Mouse (Mus musculus) CD4-positive, CD25-positive, alpha-beta regulatory T cell, adult 2 months (primary cell): ENCODE measurements at regions not wholly inside any gene's neighbourhood (a gene's known extent, or its start where the extent isn't known, plus 50 kb on each side); places are given as distances from the start of the nearest gene placed in this dataset.
"Not testable (repeated sequence)": the region's sequence is repeated elsewhere in the genome, so short reads cannot be mapped to it uniquely, and the experiment has no call there.

Experiments
- DNase-seq: peaks from one replicate; pipeline ENCODE4 v3.0.0-alpha.2; 2012; ENCODE audit warnings: low read depth, low spot score

DNA sequence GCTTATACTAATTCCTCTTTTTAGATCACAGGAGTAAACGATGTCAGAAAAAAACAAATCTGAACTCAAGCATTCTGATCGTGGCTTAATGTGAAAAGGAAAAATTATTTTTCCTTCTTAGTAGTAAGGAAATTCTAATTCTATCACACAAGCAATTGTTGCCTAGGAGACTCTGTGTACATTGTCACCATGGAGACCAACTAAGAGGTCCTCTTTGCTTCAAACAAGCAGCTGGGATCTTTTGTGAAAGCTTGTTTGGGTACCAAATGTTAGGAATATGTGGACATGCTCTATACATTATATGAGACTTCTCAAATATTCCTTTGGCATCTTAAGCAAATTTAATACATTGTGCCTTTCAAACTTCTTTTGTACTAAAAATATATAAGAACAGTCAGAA lies 345.9 kb upstream of the Atp10a start:
- no peak for DNase-seq

DNA sequence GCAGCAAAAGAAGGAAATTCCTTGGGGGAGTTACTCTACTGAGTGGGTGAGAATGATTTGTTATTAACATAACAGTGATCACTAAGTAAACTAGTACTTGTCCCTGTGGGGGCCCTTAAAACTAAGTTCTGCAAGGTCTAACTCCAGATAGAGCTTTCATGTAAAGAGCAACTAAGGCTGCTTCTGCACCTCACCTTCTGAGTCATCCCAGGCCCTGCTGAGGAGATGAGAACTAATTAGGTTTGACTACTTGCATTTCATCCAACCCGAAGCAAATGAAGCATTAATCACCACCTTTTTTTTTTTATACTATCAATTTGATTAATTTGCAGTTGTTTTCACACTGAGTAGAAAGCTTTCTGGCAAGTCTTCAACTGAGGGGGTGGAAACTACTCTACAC lies 333.6 kb upstream of the Atp10a start:
- no peak for DNase-seq

DNA sequence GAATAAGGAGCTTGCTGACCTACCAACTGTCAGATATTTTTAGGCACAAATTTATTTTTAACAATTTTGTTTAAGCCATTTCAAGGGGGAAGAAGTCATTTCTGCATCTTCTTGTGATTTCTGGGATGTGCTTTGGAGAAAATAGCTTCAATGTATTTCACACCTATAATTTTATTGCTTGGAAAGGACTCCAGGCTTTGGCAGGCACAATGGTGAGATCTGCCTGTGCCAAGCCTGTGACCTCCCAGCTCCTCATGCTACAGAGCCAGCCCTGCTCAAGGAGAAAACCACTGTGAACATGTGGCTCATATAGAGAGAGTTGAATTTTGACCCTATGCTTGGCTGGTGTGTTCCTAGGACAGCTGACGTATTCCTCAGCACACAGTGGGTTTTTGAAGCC lies 288.6 kb upstream of the Atp10a start:
- no peak for DNase-seq

DNA sequence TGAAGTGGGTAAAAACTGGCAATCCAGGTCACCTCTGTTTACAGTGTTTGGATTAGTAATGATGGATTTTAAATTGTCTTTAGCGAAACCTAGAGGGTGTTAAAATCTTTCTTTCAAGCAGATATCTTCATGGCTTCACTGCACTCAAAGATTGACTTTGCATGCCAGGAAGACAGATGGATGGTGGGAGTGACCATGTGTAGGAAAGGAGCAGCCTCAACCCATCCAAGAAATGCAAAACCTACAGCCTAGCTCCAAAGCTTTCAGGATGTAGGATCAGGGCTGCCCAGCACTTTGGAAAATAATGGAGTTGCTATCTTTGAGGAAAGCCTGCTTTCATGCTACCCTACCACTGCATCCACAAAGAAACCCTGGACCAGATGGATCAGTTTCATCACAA lies 272.6 kb upstream of the Atp10a start:
- DNase-seq = no peak

DNA sequence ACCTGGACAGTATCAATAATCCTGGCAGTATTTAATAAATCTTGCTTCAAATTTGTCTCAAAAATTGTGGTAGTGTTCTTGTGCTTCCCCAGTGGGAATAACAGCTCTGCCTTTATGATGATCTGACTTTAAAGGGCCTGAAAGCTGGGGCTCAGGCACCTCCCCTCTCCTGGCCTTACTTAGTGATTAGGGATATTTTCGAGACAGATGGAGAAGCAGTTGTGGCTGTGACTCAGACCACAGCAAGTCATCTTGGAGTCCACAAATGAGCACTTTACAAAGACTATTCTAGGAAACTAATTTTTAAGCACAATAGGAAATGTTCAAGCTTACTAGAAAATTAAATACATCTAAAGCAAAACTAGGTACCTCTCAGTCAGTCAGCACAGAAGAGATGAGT lies 267.6 kb upstream of the Atp10a start:
- no peak for DNase-seq

DNA sequence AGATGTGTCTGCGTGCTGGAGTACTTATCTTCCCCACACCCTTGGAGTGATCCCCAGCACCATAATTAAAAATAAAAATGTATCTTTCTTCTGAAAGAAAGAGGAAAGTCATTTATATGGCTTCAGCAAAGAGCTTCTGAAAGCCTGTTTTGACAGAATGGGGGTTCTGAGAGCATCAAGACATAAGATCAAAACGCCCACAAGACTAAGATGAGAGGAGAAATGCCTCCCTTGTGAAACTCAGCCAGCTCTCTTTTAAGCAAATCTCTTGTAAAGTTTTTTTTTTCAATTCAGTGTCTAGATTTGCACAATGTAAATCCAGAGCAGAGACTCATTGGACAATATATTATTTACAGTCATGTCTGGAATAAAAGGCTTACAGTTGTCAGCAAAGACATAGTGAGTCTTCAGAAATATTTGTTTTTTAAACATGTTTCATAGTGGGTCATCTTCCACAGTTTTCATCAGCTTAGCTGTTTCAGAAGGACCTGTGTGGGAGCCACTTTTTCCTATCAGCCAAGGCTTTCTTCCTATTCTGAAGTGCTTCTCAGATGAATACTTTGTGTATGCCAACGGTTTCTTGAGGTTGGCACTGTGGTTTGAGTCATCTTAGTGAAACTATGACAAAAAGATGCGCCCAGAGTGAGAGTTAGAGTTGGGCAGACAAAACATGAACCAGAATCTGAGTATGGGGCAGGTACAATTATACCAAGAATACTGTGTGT lies 263.4 kb upstream of the Atp10a start:
- DNase-seq = peak; percentile 59

DNA sequence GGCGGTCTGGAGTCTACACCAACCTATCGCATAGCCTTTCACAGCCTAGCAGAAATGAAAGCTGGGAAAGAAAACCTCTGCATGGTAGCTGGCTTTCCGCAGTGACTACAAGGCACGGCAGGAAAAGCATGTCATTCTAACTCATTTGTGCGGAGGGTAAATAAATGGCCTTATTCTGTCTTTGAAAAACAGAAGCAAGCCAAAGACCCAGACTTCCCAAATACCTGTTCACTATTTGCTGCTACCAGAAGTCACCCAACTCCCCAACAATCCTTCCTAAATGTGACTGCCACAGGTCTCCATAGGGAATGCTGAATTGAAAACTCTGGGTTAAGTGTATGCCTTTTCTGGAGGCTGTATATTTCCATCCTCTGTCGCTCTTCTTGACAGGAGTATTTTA lies 258.0 kb upstream of the Atp10a start:
- DNase-seq = peak; percentile 15

DNA sequence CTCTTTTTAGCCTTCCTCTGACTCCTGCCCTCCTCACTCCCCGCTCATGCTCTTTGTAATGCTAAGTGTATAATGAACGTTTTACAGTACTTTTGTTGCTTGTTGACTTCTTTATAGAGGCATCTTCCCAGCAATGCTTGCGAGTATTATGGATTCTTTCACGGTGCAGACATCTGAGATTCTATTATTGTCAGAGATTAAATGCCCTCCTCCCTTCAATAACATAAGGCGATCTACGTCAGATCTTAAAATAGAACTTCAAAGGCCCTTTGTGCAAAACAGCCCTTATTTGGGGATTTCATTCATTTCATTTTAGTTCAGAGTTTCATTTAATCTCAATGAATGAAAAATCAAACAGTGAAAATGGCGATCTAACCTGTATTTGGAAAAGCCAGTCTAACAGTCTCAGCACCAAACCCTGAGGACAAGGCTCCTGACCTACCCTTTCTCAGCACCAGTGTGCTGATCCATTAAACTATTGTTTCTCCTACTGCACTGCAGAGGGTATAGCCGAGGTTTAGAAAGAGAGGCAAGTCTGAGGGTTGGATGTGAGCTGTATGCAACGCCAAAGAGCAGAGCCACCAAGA lies 257.3 kb upstream of the Atp10a start:
- no peak for DNase-seq

DNA sequence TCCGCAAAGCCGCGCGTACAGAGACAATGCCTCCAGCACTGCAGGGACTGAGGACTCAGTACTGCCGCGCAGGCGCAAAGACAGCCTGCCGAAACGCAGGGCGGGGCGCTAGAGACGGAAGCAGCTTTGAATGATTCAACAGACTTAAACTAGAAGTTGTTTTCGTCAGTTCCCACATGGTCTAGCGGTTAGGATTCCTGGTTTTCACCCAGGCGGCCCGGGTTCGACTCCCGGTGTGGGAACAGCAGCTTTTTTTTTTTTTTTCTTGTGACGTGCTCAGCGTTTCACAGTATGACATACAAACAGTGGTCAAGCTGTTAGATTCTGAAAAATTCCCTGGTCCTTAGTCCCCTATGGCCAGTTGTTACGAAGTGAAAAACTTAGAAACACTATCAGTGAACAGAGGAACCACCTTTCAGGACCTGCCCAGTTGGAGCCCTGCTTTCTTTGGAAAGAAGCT lies 256.8 kb upstream of the Atp10a start:
- peak; percentile 97 for DNase-seq

DNA sequence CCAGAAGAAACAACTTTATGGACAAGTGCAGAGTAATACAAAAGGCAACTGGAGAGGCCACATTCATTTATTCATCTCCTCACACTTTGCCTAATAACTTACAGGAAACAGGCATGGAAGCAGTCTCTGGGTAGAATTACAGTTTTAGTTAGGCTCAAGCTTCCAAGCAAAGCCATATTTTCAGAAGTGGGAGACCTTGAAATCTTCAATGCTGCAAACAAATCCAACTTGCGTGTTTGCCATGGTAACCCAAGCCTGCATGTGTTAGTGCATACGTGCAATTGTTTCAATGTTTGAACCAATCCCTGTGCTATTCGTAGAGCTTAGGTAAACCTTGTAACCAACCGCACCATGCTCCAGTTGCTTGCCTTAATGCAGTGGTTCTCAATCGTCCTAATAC lies 256.3 kb upstream of the Atp10a start:
- peak; percentile 72 for DNase-seq

DNA sequence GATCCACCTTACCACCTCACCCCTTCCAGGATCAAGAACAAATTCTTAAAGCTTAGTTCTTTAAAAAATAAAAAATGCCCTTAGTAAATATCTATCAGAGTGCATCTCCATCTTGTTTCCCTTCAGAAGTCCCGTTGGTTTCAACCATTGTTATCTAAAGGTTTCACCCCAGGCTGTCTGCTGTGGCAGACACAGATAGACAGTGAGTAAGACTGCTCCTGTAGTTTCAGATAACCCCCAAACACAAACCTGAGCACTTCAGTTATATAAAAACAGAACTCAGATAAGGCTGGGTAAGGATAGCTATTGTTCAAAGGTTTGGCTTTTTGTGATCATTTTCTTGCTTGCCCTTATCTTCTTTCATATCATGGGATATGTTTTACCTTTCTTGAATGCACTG lies 255.4 kb upstream of the Atp10a start:
- DNase-seq = peak; percentile 17

DNA sequence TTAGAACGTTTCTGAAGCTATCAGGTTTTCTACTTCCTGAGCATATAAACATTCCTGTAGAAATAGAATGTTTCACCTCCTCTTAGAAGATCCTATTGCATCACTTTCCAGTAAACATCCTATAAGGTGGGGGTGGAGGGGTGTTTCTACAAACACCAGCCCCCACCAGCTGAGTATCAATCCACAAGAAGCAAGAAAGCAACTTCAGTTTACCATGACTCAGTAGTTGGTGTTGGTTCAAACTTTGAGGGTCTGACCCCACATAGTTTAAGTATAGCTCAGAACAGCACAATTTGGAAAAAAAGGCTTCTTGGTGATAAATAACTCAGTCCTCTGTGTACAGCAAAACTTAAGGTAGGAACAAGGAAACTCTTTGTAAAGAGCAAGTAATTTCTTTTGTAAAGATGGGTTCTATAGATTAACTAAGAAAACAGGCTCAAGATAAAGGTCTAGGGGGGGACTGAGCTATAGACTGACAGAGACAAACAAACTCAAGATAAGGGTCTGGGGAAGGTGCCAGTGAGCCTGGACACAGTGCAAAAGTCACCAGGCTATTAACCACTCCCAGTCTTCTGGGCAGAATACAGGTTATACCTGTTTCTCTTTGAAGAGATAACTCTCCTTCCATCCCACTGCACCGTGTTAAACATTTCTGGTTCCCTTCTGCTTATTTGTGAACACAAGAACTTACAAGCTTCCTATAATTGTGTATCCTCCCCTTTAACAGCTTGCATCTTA lies 218.9 kb upstream of the Atp10a start:
- DNase-seq = no peak

DNA sequence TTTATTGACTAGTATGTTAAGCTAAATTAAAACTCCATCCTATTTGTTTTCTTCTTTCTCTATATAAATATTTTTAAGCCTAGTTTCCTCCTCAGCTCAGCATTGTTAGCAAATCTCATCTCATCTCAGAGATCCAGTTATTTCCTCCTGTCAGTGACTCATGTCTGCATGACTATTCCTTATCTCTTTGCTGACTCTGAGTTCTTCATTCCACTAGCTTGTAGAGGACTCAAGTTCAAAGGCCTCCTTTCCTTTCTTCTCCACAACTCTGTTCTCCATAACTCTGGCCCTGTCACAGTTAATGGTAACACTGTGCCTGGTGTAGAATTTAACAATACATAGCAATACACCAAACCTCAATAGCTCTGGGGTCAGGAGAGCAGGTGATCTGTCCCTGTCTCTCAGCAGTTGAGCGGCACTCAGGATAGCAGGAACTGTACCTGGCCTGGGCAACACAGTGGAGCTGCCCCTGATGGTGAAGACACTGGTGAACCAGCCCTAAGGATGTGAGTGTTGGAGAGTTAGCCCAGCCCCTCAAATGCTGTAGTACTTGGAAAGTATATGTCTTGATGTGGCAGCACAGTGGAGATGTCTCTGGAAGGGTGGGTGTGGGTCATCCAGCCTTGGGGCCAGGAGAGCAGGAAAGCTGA lies 213.3 kb upstream of the Atp10a start:
- DNase-seq = no peak

DNA sequence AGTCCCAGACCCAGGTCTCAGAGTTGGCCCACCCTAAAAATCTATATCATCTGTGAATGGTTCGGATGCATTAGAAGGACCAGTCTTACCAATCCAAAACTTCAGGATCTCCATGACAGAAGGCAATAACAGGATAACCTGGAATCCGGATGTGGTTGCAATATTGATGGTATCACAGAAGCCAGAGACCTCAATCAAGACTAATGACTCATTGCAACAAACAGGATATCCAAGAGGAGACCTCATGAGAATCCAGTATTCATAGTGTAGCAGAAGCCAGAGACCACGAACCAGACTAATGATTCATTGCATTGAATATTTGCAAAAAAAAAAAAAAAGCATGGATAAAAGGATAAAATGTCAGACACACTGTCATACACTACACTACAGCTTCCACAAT lies 212.7 kb upstream of the Atp10a start:
- DNase-seq = no peak

DNA sequence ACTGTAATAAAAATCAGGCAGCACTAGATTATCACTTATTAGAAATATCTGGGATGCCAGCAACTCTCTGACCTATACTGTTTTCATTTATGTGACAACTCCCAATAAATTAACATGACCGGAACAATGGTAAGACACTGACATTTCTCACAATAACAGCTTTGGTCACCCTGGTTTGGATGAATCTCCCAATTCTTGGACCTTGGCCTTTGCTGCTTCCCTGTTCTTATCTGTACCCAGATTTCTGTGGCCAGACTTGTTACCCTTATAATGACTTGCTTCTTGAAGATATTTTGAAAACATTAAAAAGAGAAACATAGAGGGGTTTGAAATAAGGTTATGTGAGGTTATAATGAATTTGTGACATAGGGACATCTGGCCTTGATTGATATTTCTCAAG lies 210.2 kb upstream of the Atp10a start:
- DNase-seq = no peak

DNA sequence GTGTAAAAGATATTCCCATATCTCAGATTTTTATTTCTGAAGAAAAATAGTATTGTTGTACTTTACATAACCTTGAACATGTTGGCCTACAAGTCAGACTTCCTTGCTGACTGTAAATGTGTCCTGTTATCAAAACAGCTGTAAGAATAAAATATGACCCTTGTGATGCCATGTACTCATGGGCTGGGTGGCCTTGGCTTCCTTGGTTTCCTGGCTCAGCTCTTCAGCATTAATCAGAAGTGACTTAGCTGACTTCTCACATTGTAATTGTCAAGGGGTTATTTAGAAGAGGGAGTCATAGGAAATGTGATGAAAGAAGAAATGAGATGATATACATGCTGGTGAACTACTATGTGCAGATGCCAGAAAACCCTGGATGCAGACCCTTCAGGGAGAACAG lies 209.7 kb upstream of the Atp10a start:
- DNase-seq = no peak

DNA sequence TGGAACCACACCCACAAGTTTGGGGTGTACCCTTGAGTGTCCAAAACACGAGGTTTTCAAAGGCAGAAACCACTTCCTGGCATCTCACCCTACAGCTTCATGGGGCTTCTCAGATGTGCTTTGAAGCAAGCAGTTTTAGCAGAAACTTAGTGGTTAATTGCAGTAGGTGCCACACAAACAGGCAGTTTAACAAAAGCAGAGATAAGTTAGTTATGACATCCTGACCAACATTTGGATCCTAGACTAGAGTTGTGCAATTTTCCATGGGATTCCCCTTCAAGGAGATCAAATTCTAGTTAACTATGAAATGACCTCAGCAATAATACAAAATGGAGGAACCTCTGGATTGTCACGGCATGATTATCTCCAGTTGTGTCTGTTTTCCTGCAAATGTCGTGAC lies 207.2 kb upstream of the Atp10a start:
- peak; percentile 77 for DNase-seq

DNA sequence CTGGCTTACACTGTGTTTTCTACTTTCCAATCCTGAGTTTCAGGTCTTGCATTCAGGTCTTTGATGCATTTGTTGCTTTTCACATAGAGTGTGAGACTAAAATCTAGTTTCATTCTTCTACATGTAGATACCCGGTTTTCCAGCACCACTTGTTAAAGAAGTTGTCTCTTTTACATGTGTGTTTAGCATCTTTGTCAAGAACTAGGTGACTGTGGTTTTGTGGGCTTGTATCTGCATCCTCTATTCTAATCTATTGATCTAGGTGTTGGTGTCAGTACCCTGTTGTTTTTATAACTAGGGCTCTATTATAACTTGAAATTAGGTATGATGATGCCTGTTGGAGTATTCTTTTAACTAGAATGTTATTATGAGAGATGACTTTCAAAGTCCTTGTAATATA lies 204.0 kb upstream of the Atp10a start:
- peak; percentile 59 for DNase-seq

DNA sequence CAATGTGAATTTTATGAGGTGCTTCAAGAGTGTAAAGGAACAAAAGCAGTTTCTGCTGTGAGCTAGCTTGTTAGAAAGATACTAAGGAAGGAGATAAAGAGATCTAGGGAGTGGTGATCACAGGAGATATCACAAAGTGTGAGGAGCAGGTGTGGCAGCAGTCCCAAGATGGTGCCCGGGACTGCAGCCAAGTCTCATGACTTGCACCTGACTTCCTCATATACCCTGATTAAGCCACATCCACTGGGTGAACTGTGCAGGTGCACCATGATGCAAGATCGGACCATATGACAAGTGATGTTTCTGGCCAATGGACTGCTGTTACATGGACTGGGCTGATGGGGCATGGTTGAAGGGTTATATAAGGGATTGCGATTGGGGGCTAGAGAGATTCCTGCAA lies 197.8 kb upstream of the Atp10a start:
- DNase-seq = not testable (repeated sequence)

DNA sequence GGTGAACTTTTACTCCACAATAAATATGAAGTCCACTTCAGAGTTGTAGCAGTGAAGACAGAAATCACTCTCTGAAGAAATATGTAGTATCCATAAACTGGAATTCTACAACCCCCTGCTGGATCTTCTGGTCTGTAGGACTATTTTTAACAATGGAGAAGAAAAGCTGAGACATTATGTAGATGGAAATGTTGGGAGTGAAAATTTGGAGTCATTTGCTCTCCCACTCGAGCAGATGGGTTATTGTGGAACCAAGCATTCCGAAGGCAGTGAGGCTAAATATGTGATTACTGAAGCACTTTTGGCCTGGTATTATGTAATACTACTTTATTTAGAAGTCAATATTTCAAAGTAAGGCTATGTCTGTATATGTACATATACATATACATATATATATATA lies 195.0 kb upstream of the Atp10a start:
- DNase-seq = no peak

DNA sequence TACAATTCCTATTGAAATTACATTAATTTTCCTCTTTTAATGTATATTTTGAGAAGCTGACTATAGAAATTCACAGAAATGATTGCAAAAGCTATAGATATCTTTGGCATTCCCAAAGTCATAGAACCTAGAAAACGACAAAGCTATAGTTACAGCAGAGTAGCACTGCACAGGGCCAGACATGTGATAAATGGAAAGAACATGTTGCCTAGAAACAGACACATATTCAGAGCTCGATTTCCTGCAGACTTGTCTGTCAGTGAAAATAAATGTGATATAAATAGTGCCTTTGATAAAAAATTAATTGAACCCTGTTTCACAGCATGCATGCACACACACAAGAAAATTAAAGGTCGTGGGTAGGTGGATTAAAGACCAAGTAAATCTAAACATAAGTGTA lies 182.8 kb upstream of the Atp10a start:
- DNase-seq = no peak

DNA sequence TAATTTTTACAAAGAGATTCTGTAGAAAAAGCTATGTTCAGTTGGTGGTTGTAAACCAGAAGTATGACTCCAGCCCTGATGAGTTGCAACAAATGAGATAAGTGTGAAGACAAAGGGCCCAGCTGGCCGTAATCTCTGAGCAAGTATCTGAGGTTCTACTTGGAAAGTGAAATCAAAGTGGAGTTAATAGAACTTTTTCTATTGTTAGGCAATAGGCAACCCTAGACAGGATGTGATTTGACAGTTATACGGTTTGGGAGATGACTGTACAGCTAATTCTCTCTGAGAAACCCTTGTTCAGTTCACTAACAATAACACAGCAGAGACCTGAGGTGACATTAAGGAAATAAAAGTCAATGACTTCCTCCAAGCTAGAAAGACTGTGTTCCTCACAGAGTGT lies 180.8 kb upstream of the Atp10a start:
- DNase-seq = peak; percentile 45
